Mouse (Mus musculus): Measurements from ENCODE around the gene Nt5m. TPM values are rescaled to one million over a fixed set of nuclear protein-coding genes. Genes with fewer than 3 reads are reported as not detected.
"Not testable (repeated sequence)": the region's sequence is repeated elsewhere in the genome, so short reads cannot be mapped to it uniquely, and the experiment has no call there.

The Nt5m gene
- polyA plus RNA-seq, 1 experiment from 2014 or later = 36.2 TPM

DNA sequence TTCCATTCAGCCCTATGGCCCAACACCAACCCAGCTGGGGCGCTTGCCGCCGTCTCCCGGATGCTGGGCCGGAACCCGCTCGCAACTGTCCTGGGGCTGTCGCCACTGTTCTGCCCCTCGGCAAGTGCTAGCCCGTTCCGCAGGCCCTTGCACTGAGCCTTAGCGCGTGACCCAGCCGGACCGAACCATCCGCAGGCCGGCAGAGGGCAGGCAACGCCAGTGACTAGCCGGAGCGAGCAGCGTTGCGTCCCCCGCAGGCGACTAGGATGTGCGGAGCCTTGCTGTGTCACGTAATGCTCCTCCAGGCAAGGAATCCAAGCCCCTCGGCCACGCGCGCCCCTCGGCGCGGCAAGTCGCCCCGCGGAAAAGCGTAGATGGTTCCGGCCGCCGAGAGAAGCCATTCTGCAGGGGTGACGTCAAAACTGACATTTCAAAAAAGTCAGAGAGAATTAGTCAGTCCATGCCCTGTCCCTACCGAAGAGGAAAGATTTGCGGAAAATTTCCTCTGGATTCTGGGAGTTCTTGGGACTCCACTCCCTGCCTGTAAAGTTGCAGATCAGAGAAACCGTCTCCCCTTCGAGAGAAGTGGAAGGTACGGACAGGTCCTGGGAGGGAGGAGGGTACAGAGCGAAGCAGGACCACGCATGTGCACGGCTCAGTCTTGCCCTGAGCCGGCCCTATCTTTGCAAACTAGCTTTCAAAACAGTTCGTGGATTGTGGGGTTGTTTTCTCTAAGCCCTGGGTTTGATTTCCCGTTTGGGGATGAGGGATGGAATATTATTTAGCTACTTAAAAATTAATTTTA is 29.4 kb upstream of the Nt5m start, which contains the start of gene Flcn:
Flcn (minus strand) TSS at position 347 of the 805 bp plus-strand sequence.
- H3K4me1 ChIP-seq (replicated peaks) = peaks cover 15% of the 10 kb centered on the region
- under 1% methylated on average over 52 of the region's 52 CpGs for WGBS

GRCm38 (mm10) chr11:59810480-59811158 is 28.6 kb upstream of the Nt5m start:
- Histone ChIP-seq H3K4me3 (peak overlapping the region; percentile 76), H3K27ac (ENCODE audit: poor library complexity, severe bottlenecking) (peak overlapping the region; percentile 98), H3K27me3 (replicated peaks) (no peaks in the 10 kb centered on the region), H3K9me3 (replicated peaks) (no peaks in the 10 kb centered on the region), H3K4me1 (replicated peaks) (peaks cover 15% of the 10 kb centered on the region), H3K4me2 (peak overlapping the region; percentile 78), H3K36me3 (peaks cover 26% of the 10 kb centered on the region), H3K9ac (peak overlapping the region; percentile 92)
- no peak for ATAC-seq (ENCODE audit: insufficient number of reproducible peaks, low FRiP score)
- 62% methylated on average over 14 of the region's 14 CpGs for WGBS

More for the DNA sequence above, 29.4 kb upstream of the Nt5m start, which contains the start of gene Flcn:
- Histone ChIP-seq H3K36me3 (peaks cover 30% of the 10 kb centered on the region), H3K4me2 (peak within 1 kb of the TSS; percentile 78), H3K9ac (peak within 1 kb of the TSS; percentile 92), H3K9me3 (replicated peaks) (no peaks in the 10 kb centered on the region), H3K4me3 (peak within 1 kb of the TSS; percentile 76), H3K27ac (ENCODE audit: poor library complexity, severe bottlenecking) (peak within 1 kb of the TSS; percentile 98), H3K27me3 (replicated peaks) (no peaks in the 10 kb centered on the region)
- peak; percentile 94 for ATAC-seq (ENCODE audit: insufficient number of reproducible peaks, low FRiP score)

DNA sequence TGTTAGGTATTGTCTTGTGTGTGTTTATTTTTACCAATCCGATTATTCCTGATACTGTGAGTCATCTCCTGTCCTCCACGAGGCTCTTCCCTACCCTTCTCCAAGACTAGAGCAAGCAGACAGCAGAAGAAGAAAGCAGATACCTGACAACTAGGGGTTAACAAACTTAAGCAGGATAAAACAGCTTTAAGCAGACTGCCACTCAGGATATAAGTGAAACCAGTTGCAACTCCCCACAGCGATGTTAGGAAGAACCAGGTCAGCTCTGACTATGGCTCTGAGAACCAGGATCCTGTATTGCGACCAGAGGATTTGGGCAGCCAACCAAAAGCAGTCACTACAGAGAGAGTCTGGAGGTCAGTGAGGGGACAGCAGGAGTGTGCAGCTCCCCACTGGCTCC is 28.0 kb upstream of the Nt5m start:
- WGBS = 60% methylated on average over 4 of the region's 4 CpGs
- Histone ChIP-seq H3K27ac (ENCODE audit: poor library complexity, severe bottlenecking) (no peak overlapping the region), H3K27me3 (replicated peaks) (no peaks in the 10 kb centered on the region), H3K4me3 (no peak overlapping the region), H3K9ac (0 out of 2 replicates have a peak overlapping the region, but pooled peaks have one; percentile 19), H3K9me3 (replicated peaks) (no peaks in the 10 kb centered on the region), H3K4me2 (0 out of 2 replicates have a peak overlapping the region, but pooled peaks have one; percentile 1), H3K4me1 (replicated peaks) (peaks cover 15% of the 10 kb centered on the region), H3K36me3 (peaks cover 26% of the 10 kb centered on the region)
- ATAC-seq (ENCODE audit: insufficient number of reproducible peaks, low FRiP score) = no peak

- ATAC-seq (ENCODE audit: insufficient number of reproducible peaks, low FRiP score) = no peak
- H3K4me3 ChIP-seq = no peak overlapping the region
- 53% methylated on average over 3 of the region's 3 CpGs for whole genome bisulfite sequencing
- H3K27me3 ChIP-seq (replicated peaks) = no peaks in the 10 kb centered on the region
- no peak overlapping the region for H3K4me2 ChIP-seq
- H3K9me3 ChIP-seq (replicated peaks) = no peaks in the 10 kb centered on the region
- peaks cover 29% of the 10 kb centered on the region for H3K36me3 ChIP-seq
- H3K4me1 ChIP-seq (replicated peaks) = peaks cover 14% of the 10 kb centered on the region
- H3K9ac ChIP-seq = no peak overlapping the region
- no peak overlapping the region for H3K27ac ChIP-seq (ENCODE audit: poor library complexity, severe bottlenecking)
These were observed 26.0 kb upstream of the Nt5m start for GRCm38 (mm10) chr11:59813276-59813675.

DNA sequence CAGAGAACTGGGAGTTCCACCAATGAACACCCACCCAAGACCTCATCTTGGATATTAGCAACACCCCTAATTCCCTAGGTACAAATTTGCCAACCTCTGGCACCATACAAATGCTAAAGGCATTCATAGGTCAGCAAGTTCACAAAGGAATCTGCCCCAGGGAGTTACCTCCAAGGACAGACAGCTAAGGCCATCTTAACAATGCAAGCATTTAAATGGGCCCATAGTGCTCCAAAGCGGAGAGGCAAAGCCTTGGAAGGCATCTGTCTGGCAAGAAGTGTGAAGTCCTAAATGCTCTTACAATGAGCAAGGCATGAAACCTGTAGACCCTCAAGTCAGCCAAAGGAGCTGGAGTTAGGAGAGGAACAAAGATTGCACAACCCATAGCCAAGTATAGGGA is 24.9 kb upstream of the Nt5m start:
- H3K36me3 ChIP-seq = peaks cover 39% of the 10 kb centered on the region
- WGBS = 90% methylated on average over 1 of the region's 1 CpGs
- no peaks in the 10 kb centered on the region for H3K27me3 ChIP-seq (replicated peaks)
- no peak overlapping the region for H3K4me2 ChIP-seq
- no peak overlapping the region for H3K27ac ChIP-seq (ENCODE audit: poor library complexity, severe bottlenecking)
- no peak for ATAC-seq (ENCODE audit: insufficient number of reproducible peaks, low FRiP score)
- no peaks in the 10 kb centered on the region for H3K9me3 ChIP-seq (replicated peaks)
- no peak overlapping the region for H3K9ac ChIP-seq
- H3K4me3 ChIP-seq = no peak overlapping the region
- peaks cover 7% of the 10 kb centered on the region for H3K4me1 ChIP-seq (replicated peaks)

- Histone ChIP-seq H3K4me3 (no peak overlapping the region), H3K27ac (ENCODE audit: poor library complexity, severe bottlenecking) (no peak overlapping the region), H3K27me3 (replicated peaks) (no peaks in the 10 kb centered on the region), H3K9me3 (replicated peaks) (no peaks in the 10 kb centered on the region), H3K36me3 (peaks cover 45% of the 10 kb centered on the region), H3K9ac (no peak overlapping the region), H3K4me2 (no peak overlapping the region), H3K4me1 (replicated peaks) (peaks cover 7% of the 10 kb centered on the region)
- ATAC-seq (ENCODE audit: insufficient number of reproducible peaks, low FRiP score) = no peak
- 92% methylated on average over 6 of the region's 6 CpGs for WGBS
These were observed 24.3 kb upstream of the Nt5m start for GRCm38 (mm10) chr11:59814936-59815335.

DNA sequence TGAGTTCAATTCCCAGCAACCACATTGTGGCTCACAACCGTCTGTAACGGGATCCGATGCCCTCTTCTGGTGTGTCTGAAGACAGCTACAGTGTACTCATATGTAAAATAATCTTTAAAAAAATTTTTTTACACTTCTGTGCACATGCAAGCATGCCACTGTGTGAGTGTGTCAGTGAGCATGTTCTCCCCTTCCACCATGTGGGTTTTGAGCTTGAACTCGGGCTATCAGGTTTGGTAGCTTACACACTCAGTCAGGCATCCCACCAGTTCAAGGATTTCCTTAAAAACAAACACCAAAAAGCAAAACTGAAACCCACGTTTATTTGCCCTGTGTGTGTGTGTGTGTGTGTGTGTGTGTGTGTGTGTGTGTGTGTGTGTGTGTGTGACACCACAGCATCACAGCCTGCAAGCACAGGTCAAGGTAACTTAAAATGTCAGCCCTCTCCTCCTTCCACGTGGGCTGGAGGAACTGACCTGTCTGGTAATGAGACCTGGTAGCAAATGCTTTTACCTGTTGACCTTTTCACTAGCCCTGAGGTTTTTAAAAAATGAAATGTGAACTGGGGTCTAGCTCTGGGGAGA is 23.7 kb upstream of the Nt5m start:
- no peak for ATAC-seq (ENCODE audit: insufficient number of reproducible peaks, low FRiP score)
- H3K27me3 ChIP-seq (replicated peaks) = no peaks in the 10 kb centered on the region
- WGBS = 88% methylated on average over 6 of the region's 6 CpGs
- no peak overlapping the region for H3K9ac ChIP-seq
- no peaks in the 10 kb centered on the region for H3K9me3 ChIP-seq (replicated peaks)
- no peak overlapping the region for H3K27ac ChIP-seq (ENCODE audit: poor library complexity, severe bottlenecking)
- peaks cover 51% of the 10 kb centered on the region for H3K36me3 ChIP-seq
- no peak overlapping the region for H3K4me3 ChIP-seq
- peaks cover 7% of the 10 kb centered on the region for H3K4me1 ChIP-seq (replicated peaks)
- H3K4me2 ChIP-seq = no peak overlapping the region

DNA sequence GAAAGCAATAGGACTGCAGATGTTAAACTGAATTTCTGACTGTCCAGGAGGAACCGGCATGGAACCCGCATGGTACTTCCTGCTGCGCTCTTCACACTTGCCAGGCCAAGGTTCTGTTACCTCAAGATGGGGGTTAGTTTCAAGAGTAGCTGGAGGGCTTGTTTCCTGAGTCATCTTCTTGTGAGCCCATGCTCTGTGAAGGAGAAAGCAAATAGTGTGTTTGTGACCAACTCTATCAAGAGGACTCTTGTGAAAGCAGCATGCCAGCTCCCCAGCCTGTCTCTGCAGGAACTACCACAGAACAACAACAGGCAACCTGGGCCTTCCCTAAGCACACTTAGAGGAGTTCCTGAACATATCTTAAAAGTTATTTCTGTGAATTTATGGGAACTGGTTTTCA is 21.3 kb upstream of the Nt5m start:
- ATAC-seq (ENCODE audit: insufficient number of reproducible peaks, low FRiP score) = no peak
- H3K9me3 ChIP-seq (replicated peaks) = no peaks in the 10 kb centered on the region
- no peak overlapping the region for H3K4me2 ChIP-seq
- no peak overlapping the region for H3K4me3 ChIP-seq
- no peak overlapping the region for H3K27ac ChIP-seq (ENCODE audit: poor library complexity, severe bottlenecking)
- H3K36me3 ChIP-seq = peaks cover 72% of the 10 kb centered on the region
- WGBS = 93% methylated on average over 3 of the region's 3 CpGs
- no peak overlapping the region for H3K9ac ChIP-seq
- no peaks in the 10 kb centered on the region for H3K4me1 ChIP-seq (replicated peaks)
- no peaks in the 10 kb centered on the region for H3K27me3 ChIP-seq (replicated peaks)

- H3K27ac ChIP-seq (ENCODE audit: poor library complexity, severe bottlenecking) = no peak overlapping the region
- no peaks in the 10 kb centered on the region for H3K4me1 ChIP-seq (replicated peaks)
- H3K36me3 ChIP-seq = peaks cover 91% of the 10 kb centered on the region
- no peaks in the 10 kb centered on the region for H3K9me3 ChIP-seq (replicated peaks)
- H3K9ac ChIP-seq = no peak overlapping the region
- no peak overlapping the region for H3K4me3 ChIP-seq
- H3K4me2 ChIP-seq = no peak overlapping the region
- ATAC-seq (ENCODE audit: insufficient number of reproducible peaks, low FRiP score) = no peak
- WGBS = 89% methylated on average over 3 of the region's 3 CpGs
- no peaks in the 10 kb centered on the region for H3K27me3 ChIP-seq (replicated peaks)
These were observed 17.6 kb upstream of the Nt5m start for GRCm38 (mm10) chr11:59821625-59822024.

DNA sequence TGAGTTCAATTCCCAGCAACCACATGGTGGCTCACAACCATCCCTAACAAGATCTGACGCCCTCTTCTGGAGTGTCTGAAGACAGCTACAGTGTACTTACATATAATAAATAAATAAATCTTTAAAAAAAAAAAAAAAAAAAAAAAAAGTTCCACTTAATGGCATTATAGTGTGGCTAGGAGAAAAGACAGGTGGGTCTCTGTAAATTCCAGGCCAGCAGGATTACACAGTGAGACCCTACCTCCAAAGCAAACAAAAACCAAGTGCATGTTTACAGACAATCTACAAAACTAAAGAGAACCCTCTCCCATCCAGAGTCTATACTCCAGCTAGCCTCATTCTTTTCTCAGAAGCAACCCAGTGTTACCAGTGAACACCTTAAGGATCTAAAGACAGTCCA is 1.5 kb upstream of the Nt5m start:
- not testable (repeated sequence) for H3K27me3 ChIP-seq (replicated peaks); H3K27ac ChIP-seq (ENCODE audit: poor library complexity, severe bottlenecking); H3K9me3 ChIP-seq (replicated peaks); ATAC-seq (ENCODE audit: insufficient number of reproducible peaks, low FRiP score); H3K4me3 ChIP-seq
- no CpG with 5 or more reads among the region's 1 CpGs for WGBS
- peak overlapping the region; percentile 72; the same call in 1 of the 2 replicates for H3K4me2 ChIP-seq
- 0 out of 2 replicates have a peak overlapping the region, but pooled peaks have one; percentile 92 for H3K9ac ChIP-seq
- H3K4me1 ChIP-seq (replicated peaks) = peaks cover 18% of the 10 kb centered on the region
- H3K36me3 ChIP-seq = peaks cover 34% of the 10 kb centered on the region

DNA sequence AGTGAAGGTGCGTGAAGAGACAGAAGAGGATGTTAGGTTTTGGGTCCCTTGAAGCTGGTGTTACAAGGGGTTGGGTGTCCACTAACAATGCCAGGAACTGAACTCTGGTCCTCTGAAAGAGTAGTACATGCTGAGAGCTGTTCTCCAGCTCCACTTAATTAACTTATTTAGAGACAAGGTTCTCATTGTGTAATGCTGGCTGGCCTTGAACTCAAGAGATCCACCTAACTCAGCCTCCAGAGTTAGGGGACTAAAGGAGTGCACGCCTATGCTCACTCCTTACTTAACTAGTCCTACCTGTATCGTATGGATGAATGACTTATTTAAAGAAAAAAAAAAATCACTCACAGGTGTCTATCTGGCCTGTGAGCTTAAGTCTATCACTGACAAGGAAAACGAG is 821 bp upstream of the Nt5m start:
- peaks cover 29% of the 10 kb centered on the region for H3K36me3 ChIP-seq
- H3K4me3 ChIP-seq = peak overlapping the region; percentile 91
- H3K4me1 ChIP-seq (replicated peaks) = peaks cover 18% of the 10 kb centered on the region
- 65% methylated on average over 4 of the region's 4 CpGs for WGBS
- peak overlapping the region; percentile 92 for H3K9ac ChIP-seq
- no peak for ATAC-seq (ENCODE audit: insufficient number of reproducible peaks, low FRiP score)
- peak overlapping the region; percentile 72 for H3K4me2 ChIP-seq
- H3K9me3 ChIP-seq (replicated peaks) = no peaks in the 10 kb centered on the region
- no peaks in the 10 kb centered on the region for H3K27me3 ChIP-seq (replicated peaks)
- H3K27ac ChIP-seq (ENCODE audit: poor library complexity, severe bottlenecking) = no peak overlapping the region
